Mouse (Mus musculus) small intestine, adult 2 months (tissue): ENCODE results near the gene Hoxb4.

Experiments used
- CTCF ChIP-seq: fragments of 200-500 bp; IDR thresholded peaks from 2 replicates; pipeline ENCODE4 v1.5.1; 2012; ENCODE audit warnings: low read depth, mild to moderate bottlenecking, control low read depth, inconsistent platforms, low read length, moderate library complexity, mixed read lengths; ENCODE audit not compliant: insufficient replicate concordance, insufficient read length; ENCODE audit errors: extremely low read depth
- POLR2A ChIP-seq: fragments of 200-500 bp; IDR thresholded peaks from 2 replicates; pipeline ENCODE4 v1.6.1; 2012; ENCODE audit warnings: low read depth, mild to moderate bottlenecking, control low read depth, inconsistent platforms, low read length, moderate library complexity

GRCm38 (mm10) chr11:96278324-96278723 is 39.7 kb upstream of the Hoxb4 start:
- TF ChIP-seq CTCF, result no peak
- no peak for TF ChIP-seq POLR2A
